Mouse (Mus musculus) embryonic facial prominence, embryonic 14.5 days (tissue): ENCODE data around the gene Plekhm2. TPM values are rescaled to one million over a fixed set of nuclear protein-coding genes. Genes with fewer than 3 reads are reported as not detected.

Experiments
- ATAC-seq: fragments of 200-750 bp; cut with Nextera tagmentation; 2 replicates; pipeline ENCODE4 v1.8.0; 2017; ENCODE audit warnings: low read depth, moderate number of reproducible peaks, moderate TSS enrichment
- DNase-seq: peaks from one replicate; pipeline ENCODE4 v3.0.0-alpha.2; 2015; ENCODE audit warnings: low spot score
- H3K27ac ChIP-seq: fragments of 300-500 bp; sonication (generic); replicated peaks from 2 replicates; pipeline ENCODE4 v1.5.1; 2014; ENCODE audit warnings: low read depth, mild to moderate bottlenecking, low read length, moderate library complexity
- H3K27me3 ChIP-seq: fragments of 300-500 bp; sonication (generic); replicated peaks from 2 replicates; pipeline ENCODE4 v1.6.1; 2014; ENCODE audit warnings: low read length; ENCODE audit not compliant: control insufficient read depth, insufficient read depth
- H3K36me3 ChIP-seq: fragments of 300-500 bp; sonication (generic); 2 replicates; pipeline ENCODE4 v1.6.1; 2014; ENCODE audit warnings: low read length, mixed read lengths; ENCODE audit not compliant: control insufficient read depth, insufficient read depth
- H3K4me1 ChIP-seq: fragments of 300-500 bp; sonication (generic); 2 replicates; pipeline ENCODE4 v1.6.1; 2014; ENCODE audit warnings: antibody characterized with exemption, low read length; ENCODE audit not compliant: control insufficient read depth, insufficient read depth
- H3K4me2 ChIP-seq: fragments of 300-500 bp; sonication (generic); 2 replicates; pipeline ENCODE4 v1.6.1; 2014; ENCODE audit warnings: low read depth, mild to moderate bottlenecking, low read length, moderate library complexity, mixed read lengths
- H3K4me3 ChIP-seq: fragments of 300-500 bp; sonication (generic); 2 replicates; pipeline ENCODE4 v1.5.1; 2014; ENCODE audit warnings: low read depth, mild to moderate bottlenecking, low read length
- H3K9ac ChIP-seq: fragments of 300-500 bp; sonication (generic); 2 replicates; pipeline ENCODE4 v1.6.1; 2014; ENCODE audit warnings: low read depth, mild to moderate bottlenecking, low read length, moderate library complexity, mixed read lengths
- H3K9me3 ChIP-seq: fragments of 300-500 bp; sonication (generic); 2 replicates; pipeline ENCODE4 v1.6.1; 2016; ENCODE audit warnings: low read length; ENCODE audit not compliant: control insufficient read depth
- WGBS: fragments of 180-500 bp; shearing (Covaris S2); extraction: QIAGEN DNeasy Blood & Tissue Kit; methylation state at CpG from one replicate; pipeline ENCODE4 v1.1.7; 2014; 5-methylcytosine and 5-hydroxymethylcytosine counted together
- polyA plus RNA-seq: library from polyadenylated mRNA; unstranded; fragments of >200 nt; fragmentation: Nextera tagmentation; extraction: Ambion mirVana; gene quantifications from 2 replicates; pipeline ENCODE4 v1.2.1, GENCODE M21; 2014

Plekhm2 gene
- polyA plus RNA-seq, 1 experiment from 2014 or later = 3.7 TPM

- H3K4me3 ChIP-seq = no peak overlapping the region
- H3K4me1 ChIP-seq = 0 out of 2 replicates have a peak, but pooled peaks cover 4% of the 10 kb centered on the region
- H3K9me3 ChIP-seq = no peaks in the 10 kb centered on the region
- H3K4me2 ChIP-seq = no peak overlapping the region
- ATAC-seq = no peak
- DNase-seq = no peak
- no peak overlapping the region for H3K9ac ChIP-seq
- peaks cover 41% of the 10 kb centered on the region for H3K36me3 ChIP-seq
- H3K27me3 ChIP-seq = no peaks in the 10 kb centered on the region
- 91% methylated on average over 11 of the region's 11 CpGs for WGBS
- H3K27ac ChIP-seq = no peak overlapping the region
Measured at GRCm38 (mm10) chr4:141595138-141595537, 69.6 kb downstream of the Plekhm2 start.

DNA sequence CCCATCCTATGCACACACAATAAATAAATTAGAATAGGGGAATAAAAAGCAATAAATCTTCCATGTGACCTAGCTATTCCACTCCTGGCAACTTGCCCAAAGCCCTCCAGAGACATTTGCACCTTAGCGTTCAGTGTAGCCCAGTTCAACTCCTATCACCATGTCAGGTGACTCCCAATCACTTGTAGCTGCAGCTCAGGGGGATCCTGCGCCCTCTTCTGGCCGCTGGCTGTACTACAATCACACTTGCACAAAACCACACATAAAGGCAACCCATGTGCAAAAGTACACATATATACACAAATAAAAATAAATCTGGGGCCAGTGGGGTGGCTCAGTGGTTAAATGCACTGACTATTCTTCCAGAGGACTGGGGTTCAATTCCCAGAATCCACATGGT is 73.2 kb downstream of the Plekhm2 start:
- H3K4me3 ChIP-seq = no peak overlapping the region
- 24% methylated on average over 3 of the region's 3 CpGs for WGBS
- no peaks in the 10 kb centered on the region for H3K9me3 ChIP-seq
- no peak overlapping the region for H3K4me2 ChIP-seq
- no peaks in the 10 kb centered on the region for H3K4me1 ChIP-seq
- ATAC-seq = no peak
- no peak overlapping the region for H3K9ac ChIP-seq
- H3K27me3 ChIP-seq = no peaks in the 10 kb centered on the region
- no peak overlapping the region for H3K27ac ChIP-seq
- no peak for DNase-seq
- peaks cover 75% of the 10 kb centered on the region for H3K36me3 ChIP-seq

DNA sequence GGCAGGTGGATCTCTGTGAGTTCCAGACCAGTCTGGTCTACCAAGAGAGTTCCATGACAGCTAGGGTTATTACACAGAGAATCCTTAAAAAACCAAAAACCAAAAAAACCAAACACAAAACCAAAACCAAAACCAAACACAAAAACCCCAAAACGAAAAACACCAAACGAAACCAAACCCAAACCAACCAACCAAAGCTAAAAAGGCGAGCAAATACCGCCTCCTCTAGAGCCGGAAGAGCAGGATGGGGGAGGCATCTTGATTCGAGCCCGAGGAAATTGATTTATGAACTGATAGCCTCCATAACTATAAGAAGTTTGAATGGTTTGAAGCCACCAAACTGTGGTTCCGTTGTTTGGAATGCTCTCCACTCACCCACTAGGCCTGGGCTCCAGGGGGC is 80.8 kb downstream of the Plekhm2 start:
- DNase-seq (no peak), ATAC-seq (no peak)
- H3K9ac ChIP-seq = no peak overlapping the region
- peaks cover 69% of the 10 kb centered on the region for H3K36me3 ChIP-seq
- no peaks in the 10 kb centered on the region for H3K9me3 ChIP-seq
- no peak overlapping the region for H3K4me3 ChIP-seq
- H3K27me3 ChIP-seq = no peaks in the 10 kb centered on the region
- no peak overlapping the region for H3K4me2 ChIP-seq
- 91% methylated on average over 8 of the region's 8 CpGs for WGBS
- no peaks in the 10 kb centered on the region for H3K4me1 ChIP-seq
- no peak overlapping the region for H3K27ac ChIP-seq

DNA sequence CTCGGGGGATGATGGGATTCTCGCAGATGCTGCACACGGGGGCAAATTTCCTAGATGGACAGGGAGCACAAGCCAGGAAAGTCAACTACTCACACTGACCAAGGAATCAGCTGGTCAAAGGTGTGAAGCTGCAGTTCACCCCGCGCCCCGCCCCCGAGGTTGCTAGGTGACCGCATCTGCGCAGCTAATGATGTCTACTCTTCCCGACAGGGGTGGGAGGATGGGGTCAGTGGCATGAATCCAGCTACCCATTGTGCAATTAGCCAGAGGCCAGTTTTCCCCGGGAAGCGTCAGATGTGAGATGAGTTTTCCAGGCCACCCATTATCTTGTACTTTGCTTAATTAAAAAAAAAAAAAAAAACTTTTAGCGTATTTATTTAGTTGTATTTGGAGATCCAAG is 83.6 kb downstream of the Plekhm2 start:
- WGBS = 92% methylated on average over 13 of the region's 13 CpGs
- H3K4me2 ChIP-seq = no peak overlapping the region
- H3K36me3 ChIP-seq = peaks cover 69% of the 10 kb centered on the region
- H3K27me3 ChIP-seq = no peaks in the 10 kb centered on the region
- ATAC-seq (no peak), DNase-seq (no peak)
- no peaks in the 10 kb centered on the region for H3K9me3 ChIP-seq
- H3K4me3 ChIP-seq = no peak overlapping the region
- no peak overlapping the region for H3K27ac ChIP-seq
- no peak overlapping the region for H3K9ac ChIP-seq
- no peaks in the 10 kb centered on the region for H3K4me1 ChIP-seq

DNA sequence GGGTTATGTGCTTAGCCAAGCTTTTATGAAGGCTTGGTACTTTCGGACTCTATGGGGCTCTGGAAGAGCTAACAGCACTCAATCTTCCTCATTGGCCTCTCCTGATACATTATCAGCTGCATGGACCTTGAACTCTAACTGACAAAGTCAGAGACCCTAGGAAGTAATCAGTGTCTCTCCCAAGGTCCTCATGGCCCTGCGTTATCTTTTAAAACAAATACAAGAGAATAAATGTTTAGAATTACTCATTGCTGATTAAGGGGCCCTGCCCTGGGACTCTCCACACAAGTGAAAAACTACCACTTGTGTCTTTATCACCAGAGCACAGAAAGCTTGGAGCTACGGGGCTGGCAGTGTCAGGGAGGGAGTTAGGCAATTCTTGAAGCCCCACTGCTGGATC is 85.9 kb downstream of the Plekhm2 start:
- Histone ChIP-seq H3K4me2 (no peak overlapping the region), H3K9me3 (no peaks in the 10 kb centered on the region), H3K4me1 (no peaks in the 10 kb centered on the region), H3K27me3 (no peaks in the 10 kb centered on the region), H3K27ac (no peak overlapping the region), H3K4me3 (no peak overlapping the region), H3K36me3 (peaks cover 62% of the 10 kb centered on the region), H3K9ac (no peak overlapping the region)
- ATAC-seq (no peak), DNase-seq (no peak)
- 74% methylated on average over 3 of the region's 3 CpGs for WGBS

- DNase-seq = no peak
Measured at GRCm38 (mm10) chr4:141576877-141577276, 87.8 kb downstream of the Plekhm2 start.

DNA sequence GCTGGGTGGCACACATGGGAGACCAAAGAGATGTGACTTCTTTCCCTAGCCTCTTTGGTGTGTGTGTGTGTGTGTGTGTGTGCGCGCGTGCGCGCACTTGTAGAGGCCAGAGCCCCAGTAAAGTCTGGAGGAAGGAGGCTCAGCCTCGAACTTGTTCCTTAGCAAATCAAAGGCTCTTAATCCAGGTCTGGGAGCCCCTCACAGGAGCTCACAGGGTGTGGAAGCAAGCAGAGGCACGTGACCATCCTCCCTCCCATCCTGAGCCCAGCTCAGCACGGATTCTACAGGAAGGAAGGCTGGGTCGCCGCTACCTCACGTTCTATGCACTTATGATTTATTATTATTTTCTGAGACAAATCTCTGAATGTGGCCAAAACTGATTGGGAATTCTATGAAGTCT is 88.3 kb downstream of the Plekhm2 start:
- no peaks in the 10 kb centered on the region for H3K4me1 ChIP-seq
- peaks cover 44% of the 10 kb centered on the region for H3K36me3 ChIP-seq
- 81% methylated on average over 11 of the region's 11 CpGs for WGBS

More at GRCm38 (mm10) chr4:141576877-141577276, 87.8 kb downstream of the Plekhm2 start:
- H3K4me2 ChIP-seq = no peak overlapping the region
- H3K27ac ChIP-seq = no peak overlapping the region
- WGBS = 94% methylated on average over 7 of the region's 7 CpGs
- H3K4me1 ChIP-seq = no peaks in the 10 kb centered on the region
- H3K9me3 ChIP-seq = no peaks in the 10 kb centered on the region
- no peak overlapping the region for H3K9ac ChIP-seq
- peaks cover 45% of the 10 kb centered on the region for H3K36me3 ChIP-seq
- no peak for ATAC-seq
- H3K4me3 ChIP-seq = no peak overlapping the region
- H3K27me3 ChIP-seq = no peaks in the 10 kb centered on the region

More for the DNA sequence above, 88.3 kb downstream of the Plekhm2 start:
- no peak overlapping the region for H3K27ac ChIP-seq
- no peak overlapping the region for H3K9ac ChIP-seq
- H3K27me3 ChIP-seq = no peaks in the 10 kb centered on the region
- no peak overlapping the region for H3K4me2 ChIP-seq
- no peak overlapping the region for H3K4me3 ChIP-seq
- no peaks in the 10 kb centered on the region for H3K9me3 ChIP-seq
- no peak for DNase-seq
- ATAC-seq = no peak

Other genes with a start within 250 kb of the Plekhm2 start
- not detected in 2 replicates for gene Clcnkb, start 248.9 kb downstream of the Plekhm2 start, polyA plus RNA-seq
- gene Hspb7, start 244.1 kb downstream of the Plekhm2 start, polyA plus RNA-seq = 3.4 and 8.8 TPM in 2 replicates
- gene Srarp, start 228.8 kb downstream of the Plekhm2 start, polyA plus RNA-seq = not detected in 2 replicates
- 22.0 and 28.7 TPM in 2 replicates for gene Zbtb17, start 220.2 kb downstream of the Plekhm2 start, polyA plus RNA-seq
- gene Spen, start 126.3 kb downstream of the Plekhm2 start, polyA plus RNA-seq = 9.4 and 12.5 TPM in 2 replicates
- 22.8 and 27.7 TPM in 2 replicates for gene Fblim1, start 58.8 kb downstream of the Plekhm2 start, polyA plus RNA-seq
- gene Tmem82, start 46.3 kb downstream of the Plekhm2 start, polyA plus RNA-seq = 0.17 and 0.41 TPM in 2 replicates
- gene Slc25a34, start 41.1 kb downstream of the Plekhm2 start, polyA plus RNA-seq = 0.08 TPM in 1 of 2 replicates, not detected in the other
- 1.9 and 2.7 TPM in 2 replicates for gene Rsc1a1, start 20.7 kb upstream of the Plekhm2 start, polyA plus RNA-seq
- gene Ddi2, start 58.5 kb upstream of the Plekhm2 start, polyA plus RNA-seq = 18.8 and 19.4 TPM in 2 replicates
- 0.13 and 0.29 TPM in 2 replicates for gene Agmat, start 81.8 kb upstream of the Plekhm2 start, polyA plus RNA-seq
- 3.1 and 4.0 TPM in 2 replicates for gene Dnajc16, start 126.0 kb upstream of the Plekhm2 start, polyA plus RNA-seq
- gene Casp9, start 128.7 kb upstream of the Plekhm2 start, polyA plus RNA-seq = 10.3 and 14.2 TPM in 2 replicates
- not detected in 2 replicates for gene Cela2a, start 161.3 kb upstream of the Plekhm2 start, polyA plus RNA-seq
- gene Ctrc, start 181.5 kb upstream of the Plekhm2 start, polyA plus RNA-seq = not detected in 2 replicates
- 61.6 and 62.1 TPM in 2 replicates for gene Efhd2, start 210.0 kb upstream of the Plekhm2 start, polyA plus RNA-seq